Mouse (Mus musculus) CH12.LX (cell line): Measurements from ENCODE around the gene Mier1.

Experiments used
- CHD2 ChIP-seq: IDR thresholded peaks from 2 replicates; pipeline ENCODE4 v1.6.1; 2011; ENCODE audit warnings: low read length, improper control_type of control experiment
- CTCF ChIP-seq, 2 experiments: IDR thresholded peaks in 1 of 2; conservative IDR thresholded peaks in 1 of 2; 2 replicates each; pipeline ENCODE4 v1.5.1; 2011 to 2012; ENCODE audit warnings: low read depth in 2 of 2, low read length in 2 of 2, improper control_type of control experiment in 1 of 2, inconsistent platforms in 1 of 2, mild to moderate bottlenecking in 1 of 2, moderate library complexity in 1 of 2
- EP300 ChIP-seq: IDR thresholded peaks from 2 replicates; pipeline ENCODE4 v1.6.1; 2011; ENCODE audit warnings: low read length, improper control_type of control experiment
- MAX ChIP-seq: IDR thresholded peaks from 2 replicates; pipeline ENCODE4 v1.6.1; 2011; ENCODE audit warnings: low read length, improper control_type of control experiment
- MXI1 ChIP-seq: IDR thresholded peaks from 2 replicates; pipeline ENCODE4 v1.6.1; 2011; ENCODE audit warnings: mild to moderate bottlenecking, low read depth, low read length, improper control_type of control experiment
- POLR2A ChIP-seq: IDR thresholded peaks from 2 replicates; pipeline ENCODE4 v1.6.1; 2011; ENCODE audit warnings: low read depth, mild to moderate bottlenecking, improper control_type of control experiment, low read length
- SIN3A ChIP-seq: IDR thresholded peaks from 2 replicates; pipeline ENCODE4 v1.6.1; 2012; ENCODE audit warnings: low read length, improper control_type of control experiment, inconsistent platforms
- TCF12 ChIP-seq: IDR thresholded peaks from 2 replicates; pipeline ENCODE4 v1.6.1; 2014; ENCODE audit warnings: low read depth, mild to moderate bottlenecking, inconsistent platforms, low read length, improper control_type of control experiment

DNA sequence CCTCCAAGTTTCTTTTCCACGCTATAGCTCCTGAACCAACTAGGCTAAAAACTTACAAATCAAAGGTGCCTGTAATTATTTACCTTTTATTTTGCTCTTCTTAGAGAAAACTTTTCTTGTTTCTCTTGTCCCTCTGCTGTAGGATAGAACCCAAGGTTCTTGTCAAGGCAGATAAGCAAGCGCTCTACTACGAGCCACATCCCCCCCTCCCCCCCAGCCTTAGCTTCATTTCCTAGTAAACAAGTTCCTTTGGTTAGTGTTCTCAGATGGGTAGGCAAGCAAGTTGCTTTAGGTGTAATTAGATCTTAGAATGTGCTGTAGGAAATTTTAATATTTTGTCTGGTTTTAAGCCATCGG, 5.8 kb downstream of the Mier1 start:
- no peak; the same call in 1 of the 2 replicates for TF ChIP-seq SIN3A
- TF ChIP-seq POLR2A: no peak
- TF ChIP-seq EP300: no peak
- TF ChIP-seq CTCF (conservative IDR thresholded peaks at IDR 0.05 in 1 of 2, IDR thresholded peaks at IDR 0.05 in 1 of 2; ENCODE audit: low read depth in 2 of 2, low read length in 2 of 2): no peak
- TF ChIP-seq MAX: no peak
- TF ChIP-seq TCF12: no peak
- TF ChIP-seq CHD2: no peak; the same call in 1 of the 2 replicates
- TF ChIP-seq MXI1: no peak
